Mouse (Mus musculus) kidney, adult 11 months (tissue): ENCODE measurements at regions not wholly inside any gene's neighbourhood (a gene's known extent, or its start where the extent isn't known, plus 50 kb on each side); places are given as distances from the start of the nearest gene placed in this dataset.

Source experiments
- DNase-seq: peaks from one replicate; pipeline ENCODE4 v3.0.0; 2022

GRCm38 (mm10) chr1:43882576-43882975 is 50.9 kb upstream of the Tpp2 start:
- DNase-seq = no peak

GRCm38 (mm10) chr1:43880396-43880795 is 52.8 kb upstream of the Uxs1 start:
- DNase-seq = no peak

DNA sequence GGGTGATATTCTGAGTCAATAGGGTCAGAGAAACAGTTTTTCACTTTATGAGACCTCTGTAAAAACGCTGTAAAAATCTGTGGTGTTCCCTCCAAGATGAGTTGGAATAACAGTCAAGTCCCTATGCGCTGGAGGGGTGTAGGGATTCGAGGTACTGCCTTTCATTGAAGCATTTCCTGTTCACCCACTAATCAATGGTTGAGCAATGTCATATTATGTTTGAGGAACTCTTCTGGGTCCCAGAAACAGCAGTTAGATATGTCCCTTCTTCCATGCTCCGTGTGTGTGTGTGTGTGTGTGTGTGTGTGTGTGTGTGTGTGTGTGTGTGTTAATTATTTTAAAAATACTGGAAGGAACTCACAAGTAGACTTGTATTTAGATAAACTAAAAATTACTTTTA is 52.3 kb upstream of the Uxs1 start:
- no peak for DNase-seq

DNA sequence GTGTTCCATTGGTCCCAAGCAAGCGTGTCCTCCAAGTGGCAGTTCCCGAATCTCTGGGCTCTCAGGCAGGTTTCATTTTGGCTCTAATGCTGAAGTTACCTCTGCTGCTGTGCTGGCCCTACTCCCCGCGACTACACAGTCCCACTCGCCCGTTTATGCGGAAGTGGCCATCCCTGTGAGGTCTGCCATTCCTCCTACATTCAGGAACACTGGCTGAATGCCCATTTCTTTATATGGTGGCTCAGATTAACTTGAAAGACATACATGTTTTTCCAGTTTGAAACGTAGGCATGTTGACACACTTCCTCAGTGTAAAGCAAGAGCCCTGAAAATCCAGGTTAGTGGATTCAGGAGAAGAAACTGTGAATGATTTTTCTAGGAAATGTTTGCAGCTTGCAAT is 51.6 kb upstream of the Uxs1 start:
- no peak for DNase-seq

DNA sequence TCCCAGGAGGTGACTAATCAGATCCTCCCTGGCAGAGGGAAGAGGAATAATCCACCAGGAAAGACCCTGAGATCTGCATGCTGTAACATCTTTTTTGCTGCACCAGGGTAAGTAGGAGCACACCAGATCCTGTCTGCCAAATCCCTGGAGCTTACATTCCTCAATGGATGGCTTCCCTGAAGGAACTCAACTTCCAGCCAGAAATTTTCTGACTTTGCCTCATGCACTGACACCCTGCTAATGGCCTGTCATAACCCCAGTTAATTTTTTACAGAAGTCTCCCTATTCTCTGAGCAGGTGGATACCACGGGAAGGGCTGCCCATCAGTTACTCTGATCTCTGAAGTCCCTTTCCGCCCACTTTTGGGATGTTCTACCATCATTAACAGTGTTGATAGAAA is 50.6 kb upstream of the Uxs1 start:
- peak; percentile 84 for DNase-seq

DNA sequence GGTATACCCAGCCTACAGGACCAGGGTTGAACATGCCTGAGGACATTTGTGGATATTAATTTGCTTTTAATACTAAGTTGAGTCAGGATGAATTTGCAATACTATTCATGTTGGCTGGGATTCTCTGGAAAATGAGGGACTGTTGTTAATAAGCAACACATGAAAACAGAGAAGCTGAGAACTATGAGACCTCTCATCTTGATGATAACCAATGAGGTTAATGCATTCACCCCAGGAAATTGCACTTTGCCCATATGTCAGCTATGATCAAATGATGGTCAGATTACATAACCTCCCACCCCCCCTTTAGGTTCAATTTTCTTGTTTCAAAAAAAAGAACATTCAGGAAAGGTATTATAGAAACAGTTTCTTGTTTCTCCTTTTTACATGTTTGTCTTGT is 50.1 kb upstream of the Uxs1 start:
- DNase-seq = no peak
